Mouse (Mus musculus): ENCODE results near the gene Asphd2.

DNA sequence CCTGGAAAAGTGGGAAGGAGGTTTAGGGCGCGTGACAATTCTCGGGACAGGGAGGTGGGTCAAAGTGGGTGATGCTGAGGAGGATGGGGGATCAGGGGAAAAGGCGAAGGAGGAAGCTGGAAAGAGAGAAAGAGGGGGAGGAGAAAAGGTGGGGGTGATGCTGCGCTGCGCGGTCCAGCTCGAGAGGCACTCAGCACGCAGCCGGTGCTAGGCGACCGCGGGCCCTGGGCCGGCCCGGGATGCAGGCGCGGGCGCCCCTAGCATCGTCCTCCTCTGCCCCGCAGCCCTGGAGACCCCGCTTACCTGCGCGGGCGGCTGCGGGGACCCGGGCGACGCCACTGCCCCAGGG is 277 bp downstream of the Asphd2 start:
- TF ChIP-seq CTCF (IDR thresholded peaks at IDR 0.05; ENCODE audit: low read depth, low read length), result no peak
- no peak for TF ChIP-seq GATA1 (IDR thresholded peaks at IDR 0.05; ENCODE audit: borderline replicate concordance, low read length)
- no peak for TF ChIP-seq POLR2AphosphoS5 (IDR thresholded peaks at IDR 0.05; ENCODE audit: insufficient replicate concordance, low read depth, low read length)
- no peak for TF ChIP-seq GATA2 (IDR thresholded peaks at IDR 0.05; ENCODE audit: borderline replicate concordance, low read depth, low read length)

Measured in G1E (cell line).